Mouse (Mus musculus) limb, embryonic 13.5 days (tissue): Measurements from ENCODE around the gene N4bp1. TPM values are rescaled to one million over a fixed set of nuclear protein-coding genes. Genes with fewer than 3 reads are reported as not detected.
A peak's percentile ranks its signal among the peaks of the same experiment; 100 is the strongest.

Experiments
- ATAC-seq: fragments of 200-750 bp; cut with Nextera tagmentation; 2 replicates; pipeline ENCODE4 v1.8.0; 2017; ENCODE audit warnings: low read depth, moderate number of reproducible peaks, moderate TSS enrichment; ENCODE audit not compliant: low FRiP score
- H3K27ac ChIP-seq: fragments of 300-500 bp; sonication (generic); 2 replicates; pipeline ENCODE4 v1.5.1; 2015; ENCODE audit warnings: inconsistent platforms, mild to moderate bottlenecking, moderate library complexity
- H3K27me3 ChIP-seq: fragments of 300-500 bp; sonication (generic); 2 replicates; pipeline ENCODE4 v1.6.1; 2015; ENCODE audit warnings: mild to moderate bottlenecking, inconsistent platforms
- H3K36me3 ChIP-seq: fragments of 300-500 bp; sonication (generic); 2 replicates; pipeline ENCODE4 v1.6.1; 2015; ENCODE audit warnings: inconsistent platforms, mild to moderate bottlenecking, moderate library complexity
- H3K4me1 ChIP-seq: fragments of 300-500 bp; sonication (generic); 2 replicates; pipeline ENCODE4 v1.6.1; 2015; ENCODE audit warnings: inconsistent platforms
- H3K4me2 ChIP-seq: fragments of 300-500 bp; sonication (generic); replicated peaks from 2 replicates; pipeline ENCODE4 v1.6.1; 2015; ENCODE audit warnings: inconsistent platforms, mild to moderate bottlenecking, moderate library complexity
- H3K4me3 ChIP-seq: fragments of 300-500 bp; sonication (generic); 2 replicates; pipeline ENCODE4 v1.5.1; 2015; ENCODE audit warnings: moderate library complexity, mild to moderate bottlenecking, inconsistent platforms
- H3K9ac ChIP-seq: fragments of 300-500 bp; sonication (generic); 2 replicates; pipeline ENCODE4 v1.6.1; 2015; ENCODE audit warnings: mild to moderate bottlenecking, inconsistent platforms
- H3K9me3 ChIP-seq: fragments of 300-500 bp; sonication (generic); 2 replicates; pipeline ENCODE4 v1.6.1; 2016; ENCODE audit warnings: inconsistent platforms
- WGBS: fragments of 180-500 bp; shearing (Covaris S2); methylation state at CpG from one replicate; pipeline ENCODE4 v1.1.7; 2015; 5-methylcytosine and 5-hydroxymethylcytosine counted together
- polyA plus RNA-seq: library from polyadenylated mRNA; unstranded; fragments of >200 nt; fragmentation: Nextera tagmentation; extraction: Ambion mirVana; gene quantifications from 2 replicates; pipeline ENCODE4 v1.2.1, GENCODE M21; 2015

Gene N4bp1
- polyA plus RNA-seq, 1 experiment from 2014 or later = 10.9 TPM

GRCm38 (mm10) chr8:86872097-86872815 lies 12.8 kb downstream of the N4bp1 start:
- no peaks in the 10 kb centered on the region for H3K27me3 ChIP-seq
- H3K4me3 ChIP-seq = no peak overlapping the region
- no peaks in the 10 kb centered on the region for H3K9me3 ChIP-seq
- H3K27ac ChIP-seq = no peak overlapping the region
- no peaks in the 10 kb centered on the region for H3K36me3 ChIP-seq
- no peak overlapping the region for H3K9ac ChIP-seq
- ATAC-seq = no peak
- WGBS = 94% methylated on average over 11 of the region's 11 CpGs
- peaks cover 29% of the 10 kb centered on the region for H3K4me1 ChIP-seq
- H3K4me2 ChIP-seq = no peak overlapping the region

- ATAC-seq = no peak
- no peak overlapping the region for H3K4me2 ChIP-seq
- 89% methylated on average over 2 of the region's 2 CpGs for WGBS
These were observed 13.6 kb downstream of the N4bp1 start for GRCm38 (mm10) chr8:86871421-86871820.

GRCm38 (mm10) chr8:86870771-86871170 lies 14.3 kb downstream of the N4bp1 start:
- Histone ChIP-seq H3K9me3 (no peaks in the 10 kb centered on the region), H3K27ac (no peak overlapping the region), H3K36me3 (no peaks in the 10 kb centered on the region), H3K4me2 (no peak overlapping the region), H3K27me3 (no peaks in the 10 kb centered on the region), H3K9ac (no peak overlapping the region), H3K4me3 (no peak overlapping the region), H3K4me1 (peaks cover 29% of the 10 kb centered on the region)
- no peak for ATAC-seq
- WGBS = 67% methylated on average over 2 of the region's 2 CpGs

More at GRCm38 (mm10) chr8:86871421-86871820, 13.6 kb downstream of the N4bp1 start:
- no peak overlapping the region for H3K9ac ChIP-seq
- H3K27me3 ChIP-seq = no peaks in the 10 kb centered on the region
- H3K27ac ChIP-seq = no peak overlapping the region
- H3K9me3 ChIP-seq = no peaks in the 10 kb centered on the region
- peaks cover 29% of the 10 kb centered on the region for H3K4me1 ChIP-seq
- H3K4me3 ChIP-seq = no peak overlapping the region
- no peaks in the 10 kb centered on the region for H3K36me3 ChIP-seq

- no peak overlapping the region for H3K4me2 ChIP-seq
- H3K4me3 ChIP-seq = no peak overlapping the region
- no peaks in the 10 kb centered on the region for H3K27me3 ChIP-seq
- no peak overlapping the region for H3K27ac ChIP-seq
- H3K9ac ChIP-seq = no peak overlapping the region
- ATAC-seq = no peak
- 82% methylated on average over 3 of the region's 3 CpGs for WGBS
- H3K4me1 ChIP-seq = peaks cover 8% of the 10 kb centered on the region
- H3K9me3 ChIP-seq = no peaks in the 10 kb centered on the region
- no peaks in the 10 kb centered on the region for H3K36me3 ChIP-seq
These were observed 17.0 kb downstream of the N4bp1 start for GRCm38 (mm10) chr8:86868041-86868440.

GRCm38 (mm10) chr8:86864764-86865163 lies 20.3 kb downstream of the N4bp1 start:
- Histone ChIP-seq H3K4me2 (no peak overlapping the region), H3K4me1 (no peaks in the 10 kb centered on the region), H3K4me3 (no peak overlapping the region), H3K27me3 (no peaks in the 10 kb centered on the region), H3K9me3 (no peaks in the 10 kb centered on the region), H3K9ac (no peak overlapping the region), H3K36me3 (peaks cover 21% of the 10 kb centered on the region), H3K27ac (no peak overlapping the region)
- no peak for ATAC-seq
- 67% methylated on average over 4 of the region's 4 CpGs for WGBS

GRCm38 (mm10) chr8:86862837-86863236 lies 22.2 kb downstream of the N4bp1 start:
- no peaks in the 10 kb centered on the region for H3K4me1 ChIP-seq
- WGBS = 81% methylated on average over 4 of the region's 4 CpGs
- no peak overlapping the region for H3K4me2 ChIP-seq
- H3K9me3 ChIP-seq = no peaks in the 10 kb centered on the region
- no peak for ATAC-seq
- H3K27me3 ChIP-seq = no peaks in the 10 kb centered on the region
- H3K4me3 ChIP-seq = no peak overlapping the region
- H3K36me3 ChIP-seq = peaks cover 30% of the 10 kb centered on the region
- no peak overlapping the region for H3K27ac ChIP-seq
- no peak overlapping the region for H3K9ac ChIP-seq

GRCm38 (mm10) chr8:86862155-86862816 lies 22.8 kb downstream of the N4bp1 start:
- peaks cover 36% of the 10 kb centered on the region for H3K36me3 ChIP-seq
- no peak overlapping the region for H3K4me3 ChIP-seq
- no peak overlapping the region for H3K4me2 ChIP-seq
- 85% methylated on average over 3 of the region's 3 CpGs for WGBS
- H3K27me3 ChIP-seq = no peaks in the 10 kb centered on the region
- H3K9me3 ChIP-seq = no peaks in the 10 kb centered on the region
- no peak for ATAC-seq
- H3K4me1 ChIP-seq = no peaks in the 10 kb centered on the region
- H3K27ac ChIP-seq = no peak overlapping the region
- H3K9ac ChIP-seq = no peak overlapping the region

GRCm38 (mm10) chr8:86861516-86861915 lies 23.5 kb downstream of the N4bp1 start:
- Histone ChIP-seq H3K4me1 (peaks cover 1% of the 10 kb centered on the region; the same call in 1 of the 2 replicates), H3K27me3 (no peaks in the 10 kb centered on the region), H3K27ac (no peak overlapping the region; the same call in 1 of the 2 replicates), H3K9ac (no peak overlapping the region), H3K36me3 (peaks cover 37% of the 10 kb centered on the region), H3K4me2 (no peak overlapping the region), H3K9me3 (no peaks in the 10 kb centered on the region), H3K4me3 (no peak overlapping the region)
- no peak for ATAC-seq
- WGBS = 88% methylated on average over 7 of the region's 7 CpGs

GRCm38 (mm10) chr8:86856248-86856647 lies 28.8 kb downstream of the N4bp1 start:
- WGBS = 83% methylated on average over 7 of the region's 7 CpGs
- Histone ChIP-seq H3K4me2 (no peak overlapping the region), H3K9ac (no peak overlapping the region), H3K27me3 (no peaks in the 10 kb centered on the region), H3K4me1 (peaks cover 20% of the 10 kb centered on the region), H3K36me3 (peaks cover 38% of the 10 kb centered on the region), H3K27ac (no peak overlapping the region), H3K9me3 (no peaks in the 10 kb centered on the region), H3K4me3 (no peak overlapping the region)
- ATAC-seq = no peak

- H3K4me1 ChIP-seq = peaks cover 20% of the 10 kb centered on the region
- no peaks in the 10 kb centered on the region for H3K27me3 ChIP-seq
- H3K4me3 ChIP-seq = no peak overlapping the region
- no peaks in the 10 kb centered on the region for H3K9me3 ChIP-seq
- H3K27ac ChIP-seq = peak overlapping the region; percentile 3; the same call in 1 of the 2 replicates
- H3K9ac ChIP-seq = 0 out of 2 replicates have a peak overlapping the region, but pooled peaks have one; percentile 0
- ATAC-seq = no peak
- no peak overlapping the region for H3K4me2 ChIP-seq
- 73% methylated on average over 11 of the region's 11 CpGs for WGBS
- H3K36me3 ChIP-seq = peaks cover 37% of the 10 kb centered on the region
These were observed 30.4 kb downstream of the N4bp1 start for GRCm38 (mm10) chr8:86854686-86855085.

GRCm38 (mm10) chr8:86853989-86854373 lies 31.1 kb downstream of the N4bp1 start:
- ATAC-seq = no peak
- Histone ChIP-seq H3K4me2 (no peak overlapping the region), H3K9ac (no peak overlapping the region), H3K9me3 (no peaks in the 10 kb centered on the region), H3K4me1 (peaks cover 25% of the 10 kb centered on the region), H3K36me3 (peaks cover 30% of the 10 kb centered on the region), H3K27me3 (no peaks in the 10 kb centered on the region), H3K4me3 (no peak overlapping the region), H3K27ac (no peak overlapping the region)
- WGBS = 68% methylated on average over 2 of the region's 2 CpGs

- Histone ChIP-seq H3K9me3 (no peaks in the 10 kb centered on the region), H3K9ac (no peak overlapping the region), H3K4me2 (no peak overlapping the region), H3K4me3 (no peak overlapping the region), H3K27ac (no peak overlapping the region), H3K36me3 (peaks cover 31% of the 10 kb centered on the region), H3K27me3 (no peaks in the 10 kb centered on the region), H3K4me1 (peaks cover 27% of the 10 kb centered on the region)
- no peak for ATAC-seq
- 90% methylated on average over 8 of the region's 8 CpGs for WGBS
These were observed 31.6 kb downstream of the N4bp1 start for GRCm38 (mm10) chr8:86853266-86853988.
